Mouse (Mus musculus) adipose tissue, adult 10 weeks (tissue): ENCODE data around the gene Mcee. TPM values are rescaled to one million over a fixed set of nuclear protein-coding genes. Genes with fewer than 3 reads are reported as not detected.

ENCODE experiments used
- polyA plus RNA-seq: library from polyadenylated mRNA; stranded (reverse); fragments of 350-450 nt; fragmentation: Illumina TruSeq; extraction: RNeasy Lipid Tissue Mini Kit (QIAGEN cat#74804); gene quantifications from one replicate; pipeline ENCODE4 v1.2.3, GENCODE M21; 2014; ENCODE audit warnings: low read depth, low replicate concordance

Gene Mcee
- polyA plus RNA-seq, result 82.4 TPM

DNA sequence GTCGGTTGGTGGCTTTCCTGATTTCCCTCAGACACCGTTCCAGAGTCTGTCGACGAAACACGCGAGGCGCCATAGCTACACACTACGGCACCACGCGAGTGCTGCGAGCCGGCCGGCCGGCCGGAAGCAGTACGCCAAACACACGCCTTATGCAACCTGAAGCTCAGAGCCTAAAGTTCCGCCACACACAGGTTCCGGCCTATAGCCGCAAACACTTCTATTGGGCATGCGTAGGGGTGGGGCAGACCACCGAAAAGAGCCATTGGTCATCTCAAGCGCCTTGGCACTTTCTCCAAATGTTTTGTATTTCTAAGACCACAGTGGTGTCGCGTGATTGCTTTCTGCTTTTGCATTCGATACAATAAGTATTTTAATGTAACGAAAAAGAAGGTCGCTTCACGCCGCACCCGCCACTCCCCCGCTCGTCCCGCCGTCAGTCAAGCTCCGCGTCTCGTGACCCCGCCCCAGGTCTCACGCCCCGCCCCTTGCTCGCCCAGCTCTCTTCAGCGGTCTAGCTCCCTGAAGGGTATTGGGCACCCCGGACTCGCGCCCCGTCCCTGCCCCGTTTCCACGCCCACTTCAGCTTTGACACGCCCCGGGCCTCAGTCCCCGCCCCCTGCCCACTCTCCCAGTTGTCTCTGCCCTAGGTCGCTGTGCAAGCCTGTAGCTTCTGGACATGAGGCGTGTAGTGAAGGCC, at the start of gene Mcee, which contains the start of gene Mphosph10:
Mcee (plus strand) TSS at position 486 of the 697 bp plus-strand sequence.
Mphosph10 (minus strand) TSS at position 147 of the 697 bp plus-strand sequence.

DNA sequence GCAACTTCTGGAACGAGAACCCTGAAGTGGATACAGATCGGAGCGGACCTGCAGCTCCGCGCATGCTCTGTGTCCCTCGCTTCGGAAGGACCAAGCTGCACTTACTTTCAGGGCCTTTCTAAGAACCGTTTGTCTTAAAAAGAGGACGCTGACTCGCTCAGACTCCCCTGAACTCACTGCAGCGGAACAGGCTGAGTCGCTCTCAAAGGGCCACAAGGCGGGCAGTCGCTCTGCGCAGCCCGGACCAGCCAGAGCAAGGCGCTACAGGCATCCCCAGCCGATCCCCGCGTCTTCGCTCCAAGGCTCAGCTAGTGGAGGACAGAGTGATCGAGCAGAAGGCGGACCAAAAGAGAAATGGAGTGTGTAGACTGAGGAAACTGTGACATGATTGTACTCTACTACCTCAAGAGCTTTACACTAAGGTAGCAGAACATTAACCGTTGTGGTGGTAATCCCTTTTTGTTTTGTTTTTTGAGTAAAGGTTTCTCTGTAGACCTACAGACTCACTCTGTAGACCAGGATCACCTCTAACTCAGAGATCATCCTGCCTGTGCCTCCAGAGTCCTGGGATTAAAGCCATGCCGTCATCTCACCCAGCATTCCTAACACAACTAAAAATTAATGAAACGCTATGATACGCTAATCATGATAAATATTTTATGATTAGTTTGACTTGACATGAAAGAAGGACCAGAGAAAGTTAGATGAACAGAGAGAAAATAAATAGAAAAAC, 18.4 kb upstream of the Mcee start, which contains the start of gene Fan1:
Fan1 (minus strand) TSS at position 266 of the 733 bp plus-strand sequence.

Other genes starting within 250 kb of the Mcee start
- gene Trpm1, start 238.8 kb upstream of the Mcee start, polyA plus RNA-seq, result 1.5 TPM
- gene Mtmr10, start 105.0 kb upstream of the Mcee start, polyA plus RNA-seq, result 11.4 TPM
- 6.3 TPM for gene Fan1, start 18.5 kb upstream of the Mcee start, polyA plus RNA-seq
- 12.9 TPM for gene Mphosph10, start 339 bp upstream of the Mcee start, polyA plus RNA-seq
- gene Apba2, start 109.1 kb downstream of the Mcee start, polyA plus RNA-seq, result 0.71 TPM